Mouse (Mus musculus): ENCODE results near the gene Klk1b27.
"Not testable (repeated sequence)": the region's sequence is repeated elsewhere in the genome, so short reads cannot be mapped to it uniquely, and the experiment has no call there.

Klk1b27 gene

GRCm38 (mm10) chr7:44051990-44052389 is at the start of gene Klk1b27:
Klk1b27 (plus strand) TSS chr7:44052290.
- DNase-seq (ENCODE audit: low spot score in 2 of 2) = not testable (repeated sequence)

- DNase-seq (ENCODE audit: low spot score in 2 of 2) = no peak
Measured at GRCm38 (mm10) chr7:44004847-44005246, 47.2 kb upstream of the Klk1b27 start.

- not testable (repeated sequence) for DNase-seq (ENCODE audit: low spot score in 2 of 2)
Measured at GRCm38 (mm10) chr7:44011868-44012267, 40.2 kb upstream of the Klk1b27 start, which contains the start of gene Klk1b26. Klk1b26 (plus strand) TSS chr7:44012168.

GRCm38 (mm10) chr7:44014666-44015065 is 37.4 kb upstream of the Klk1b27 start:
- peak; percentile 16 to 37 for DNase-seq (ENCODE audit: low spot score in 2 of 2)

- DNase-seq (ENCODE audit: low spot score in 2 of 2) = peak in 1 of 2 experiments; percentile 10
Measured at GRCm38 (mm10) chr7:44015071-44015470, 37.0 kb upstream of the Klk1b27 start.

- no peak for DNase-seq (ENCODE audit: low spot score in 2 of 2)
Measured at GRCm38 (mm10) chr7:44072117-44072516, 20.0 kb downstream of the Klk1b27 start.

GRCm38 (mm10) chr7:44077703-44078102 is 25.6 kb downstream of the Klk1b27 start:
- no peak for DNase-seq (ENCODE audit: low spot score in 2 of 2)

- no peak for DNase-seq (ENCODE audit: low spot score in 2 of 2)
Measured at GRCm38 (mm10) chr7:44096111-44096510, 44.0 kb downstream of the Klk1b27 start.

- DNase-seq (ENCODE audit: low spot score in 2 of 2) = not testable (repeated sequence)
Measured at GRCm38 (mm10) chr7:44102028-44102427, 49.9 kb downstream of the Klk1b27 start, which contains the start of gene Klk1b21. Klk1b21 (plus strand) TSS chr7:44102328.
